Mouse (Mus musculus) E14TG2a.4 (cell line): ENCODE results near the gene Chrnb1.

Experiments used
- H3K27me3 ChIP-seq: 2 replicates; pipeline ENCODE4 v1.6.1; 2014; ENCODE audit warnings: low read length, control low read depth; ENCODE audit not compliant: insufficient read depth
- H3K36me3 ChIP-seq: 2 replicates; pipeline ENCODE4 v1.6.1; 2014; ENCODE audit warnings: low read length, control low read depth; ENCODE audit not compliant: insufficient read depth
- H3K4me1 ChIP-seq: replicated peaks from 2 replicates; pipeline ENCODE4 v1.6.1; 2014; ENCODE audit warnings: low read depth, low read length, control low read depth
- H3K4me3 ChIP-seq: replicated peaks from 2 replicates; pipeline ENCODE4 v1.5.1; 2014; ENCODE audit warnings: mild to moderate bottlenecking, low read length
- H3K9me3 ChIP-seq: 2 replicates; pipeline ENCODE4 v1.6.1; 2014; ENCODE audit warnings: low read length, control low read depth
- CTCF ChIP-seq: conservative IDR thresholded peaks from 2 replicates; pipeline ENCODE4 v1.5.1; 2014; ENCODE audit warnings: low read length
- NANOG ChIP-seq: IDR thresholded peaks from 2 replicates; pipeline ENCODE4 v1.6.1; 2014; ENCODE audit warnings: borderline replicate concordance, low read length, mixed read lengths
- POU5F1 ChIP-seq: IDR thresholded peaks from 2 replicates; pipeline ENCODE4 v1.6.1; 2014; ENCODE audit warnings: low read length, borderline replicate concordance

Chrnb1 gene

DNA sequence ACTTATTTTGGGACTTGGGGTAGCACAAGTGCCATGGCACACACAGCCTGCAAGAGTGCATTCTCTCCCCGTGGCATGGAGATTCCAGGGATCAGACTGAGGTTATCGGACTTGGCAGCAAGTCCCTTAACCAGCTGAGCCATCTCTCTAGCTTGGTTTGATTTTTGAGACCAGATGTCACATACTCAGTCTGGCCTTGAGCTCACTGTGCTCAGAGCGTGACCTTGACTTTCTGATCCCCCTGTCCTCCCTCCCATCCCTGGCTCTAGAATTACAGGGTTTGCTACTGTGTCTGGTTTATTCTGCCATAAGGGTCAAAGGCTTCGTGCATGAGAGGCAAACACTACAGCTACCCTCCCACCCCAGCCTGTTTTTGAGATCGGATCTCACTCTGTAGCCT is 6.3 kb downstream of the Chrnb1 start:
- TF ChIP-seq POU5F1 (no peak), CTCF (no peak), NANOG (no peak)

DNA sequence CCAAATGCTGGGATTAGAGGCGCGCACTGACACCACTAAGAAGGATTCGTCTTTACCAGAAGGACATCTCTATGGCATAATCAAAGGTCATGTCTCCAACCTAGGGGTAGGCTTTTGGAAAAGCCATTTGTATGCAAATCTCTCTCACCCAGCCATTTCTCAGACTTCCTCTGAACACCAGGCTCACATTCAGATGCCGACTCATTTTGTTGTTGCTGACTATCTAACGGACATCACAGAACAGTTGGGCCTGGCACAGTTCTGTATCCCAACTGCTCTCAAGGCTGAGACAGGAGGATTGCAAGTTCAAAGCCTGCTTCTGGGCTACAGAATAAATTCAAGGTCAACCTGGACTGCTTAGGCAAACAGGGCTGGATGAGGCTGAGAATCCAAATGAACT is 8.4 kb downstream of the Chrnb1 start:
- 0 out of 2 replicates have a peak overlapping the region, but pooled peaks have one; percentile 10 for H3K4me3 ChIP-seq
- no peaks in the 10 kb centered on the region for H3K36me3 ChIP-seq
- H3K4me1 ChIP-seq: peaks cover 71% of the 10 kb centered on the region
- H3K27me3 ChIP-seq: peaks cover 8% of the 10 kb centered on the region
- TF ChIP-seq CTCF: no peak
- no peak for TF ChIP-seq NANOG
- TF ChIP-seq POU5F1: no peak
- no peaks in the 10 kb centered on the region for H3K9me3 ChIP-seq

More for the DNA sequence above, 6.3 kb downstream of the Chrnb1 start:
- H3K27me3 ChIP-seq: peaks cover 24% of the 10 kb centered on the region
- no peaks in the 10 kb centered on the region for H3K36me3 ChIP-seq
- no peak overlapping the region for H3K4me3 ChIP-seq
- H3K9me3 ChIP-seq: no peaks in the 10 kb centered on the region
- peaks cover 65% of the 10 kb centered on the region for H3K4me1 ChIP-seq

- Histone ChIP-seq H3K27me3 (peaks cover 10% of the 10 kb centered on the region), H3K4me1 (peaks cover 86% of the 10 kb centered on the region), H3K4me3 (peak overlapping the region; percentile 67), H3K36me3 (no peaks in the 10 kb centered on the region), H3K9me3 (no peaks in the 10 kb centered on the region)
- TF ChIP-seq CTCF (no peak), POU5F1 (no peak), NANOG (no peak)
These were observed 10.9 kb downstream of the Chrnb1 start for GRCm38 (mm10) chr11:69784793-69785272.

GRCm38 (mm10) chr11:69781828-69782227 is 13.9 kb downstream of the Chrnb1 start:
- no peaks in the 10 kb centered on the region for H3K9me3 ChIP-seq
- no peak overlapping the region for H3K4me3 ChIP-seq
- TF ChIP-seq NANOG (peak; percentile 41; the same call in 1 of the 2 replicates), CTCF (no peak), POU5F1 (no peak)
- peaks cover 91% of the 10 kb centered on the region for H3K4me1 ChIP-seq
- H3K36me3 ChIP-seq: no peaks in the 10 kb centered on the region
- peaks cover 38% of the 10 kb centered on the region for H3K27me3 ChIP-seq

GRCm38 (mm10) chr11:69778985-69779384 is 16.8 kb downstream of the Chrnb1 start:
- no peaks in the 10 kb centered on the region for H3K9me3 ChIP-seq
- TF ChIP-seq NANOG (no peak), CTCF (no peak), POU5F1 (no peak)
- peaks cover 88% of the 10 kb centered on the region for H3K4me1 ChIP-seq
- H3K27me3 ChIP-seq: peaks cover 50% of the 10 kb centered on the region
- H3K36me3 ChIP-seq: no peaks in the 10 kb centered on the region
- no peak overlapping the region for H3K4me3 ChIP-seq

DNA sequence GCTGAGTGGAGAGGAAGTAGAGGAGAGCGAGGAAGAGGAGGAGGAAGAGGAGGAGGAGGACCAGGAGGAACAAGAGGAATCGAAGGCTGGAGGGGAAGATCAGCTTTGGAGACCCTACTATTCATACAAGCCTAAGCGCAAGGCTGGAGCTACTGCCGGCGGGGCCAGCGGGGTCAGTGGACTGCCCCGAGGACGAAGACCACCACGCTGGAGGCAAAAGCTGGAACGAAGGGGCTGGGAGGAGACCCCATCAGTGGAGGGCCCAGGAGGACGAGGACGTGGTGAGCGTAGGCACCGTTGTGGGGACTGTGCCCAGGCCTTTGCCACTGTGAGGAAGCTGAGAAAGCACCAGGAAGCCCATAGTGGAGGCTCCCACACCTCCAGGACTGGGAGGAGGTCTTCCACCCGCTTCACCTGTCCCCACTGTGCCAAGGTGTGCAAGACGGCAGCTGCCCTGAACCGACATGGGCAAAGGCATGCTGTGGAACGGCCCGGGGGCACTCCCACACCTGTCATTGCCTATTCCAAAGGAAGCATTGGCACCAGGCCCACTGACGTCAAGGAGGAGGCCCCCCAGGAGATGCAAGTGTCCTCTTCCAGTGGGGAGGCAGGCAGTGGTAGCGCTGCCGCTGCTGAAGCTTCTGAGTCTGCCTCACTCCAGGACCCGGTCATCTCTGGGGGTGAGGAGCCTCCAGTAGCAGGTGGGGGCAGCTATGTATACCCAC is 17.3 kb downstream of the Chrnb1 start:
- no peak for TF ChIP-seq POU5F1
- TF ChIP-seq NANOG: no peak
- no peak for TF ChIP-seq CTCF
- Histone ChIP-seq H3K27me3 (peaks cover 50% of the 10 kb centered on the region), H3K4me1 (peaks cover 83% of the 10 kb centered on the region), H3K4me3 (peak overlapping the region; percentile 49), H3K36me3 (no peaks in the 10 kb centered on the region), H3K9me3 (no peaks in the 10 kb centered on the region)

- Histone ChIP-seq H3K36me3 (no peaks in the 10 kb centered on the region), H3K4me1 (peaks cover 78% of the 10 kb centered on the region), H3K27me3 (peaks cover 50% of the 10 kb centered on the region), H3K4me3 (peak overlapping the region; percentile 49), H3K9me3 (no peaks in the 10 kb centered on the region)
- TF ChIP-seq CTCF: no peak
- no peak for TF ChIP-seq POU5F1
- no peak for TF ChIP-seq NANOG
These were observed 18.1 kb downstream of the Chrnb1 start for GRCm38 (mm10) chr11:69777504-69778257.

DNA sequence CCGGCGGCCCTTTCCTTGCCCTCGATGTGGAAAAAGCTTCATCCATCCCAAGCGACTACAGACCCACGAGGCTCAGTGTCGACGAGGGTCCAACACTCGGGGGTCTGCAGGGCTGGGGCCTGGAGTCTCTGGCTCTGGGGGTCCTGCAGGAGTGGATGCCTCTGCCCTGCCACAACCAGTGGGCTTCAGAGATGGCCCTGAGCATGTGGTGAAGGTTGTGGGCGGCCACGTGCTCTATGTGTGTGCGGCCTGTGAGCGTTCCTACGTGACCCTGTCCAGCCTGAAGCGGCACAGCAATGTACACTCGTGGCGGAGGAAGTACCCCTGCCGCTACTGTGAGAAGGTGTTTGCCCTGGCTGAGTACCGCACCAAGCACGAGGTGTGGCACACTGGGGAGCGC is 19.3 kb downstream of the Chrnb1 start:
- Histone ChIP-seq H3K4me1 (peaks cover 66% of the 10 kb centered on the region), H3K4me3 (peak overlapping the region; percentile 63), H3K36me3 (no peaks in the 10 kb centered on the region), H3K9me3 (no peaks in the 10 kb centered on the region), H3K27me3 (peaks cover 50% of the 10 kb centered on the region)
- TF ChIP-seq CTCF (no peak), NANOG (no peak), POU5F1 (no peak)
